Mouse (Mus musculus): Measurements from ENCODE around the gene Thy1. TPM values are rescaled to one million over a fixed set of nuclear protein-coding genes. Genes with fewer than 3 reads are reported as not detected.

The Thy1 gene
- total RNA-seq, 1 experiment: 10.2 TPM

GRCm38 (mm10) chr9:44017846-44018245 lies 25.3 kb upstream of the Thy1 start:
- H3K36me3 ChIP-seq (ENCODE audit: control insufficient read depth, insufficient read depth, low read length, poor library complexity, severe bottlenecking): no peaks in the 10 kb centered on the region
- no peak for TF ChIP-seq CHD2 (IDR thresholded peaks at IDR 0.05; ENCODE audit: low read depth, low read length)
- no peak for TF ChIP-seq MAFK (IDR thresholded peaks at IDR 0.05; ENCODE audit: insufficient read depth, low read depth, low read length)
- no peak for TF ChIP-seq HCFC1 (IDR thresholded peaks at IDR 0.05; ENCODE audit: borderline replicate concordance, insufficient read depth, low read length)
- no peak for TF ChIP-seq ZNF384 (IDR thresholded peaks at IDR 0.05; ENCODE audit: low read depth, low read length)
- no peak for TF ChIP-seq ZC3H11A (IDR thresholded peaks at IDR 0.05; ENCODE audit: borderline replicate concordance, low read depth, low read length)
- H3K4me1 ChIP-seq (ENCODE audit: control insufficient read depth in 2 of 2, insufficient read depth in 2 of 2, low read length in 2 of 2, poor library complexity in 1 of 2): peaks cover 0 to 2% of the 10 kb centered on the region in 2 experiments; a peak in 1 of 4 replicates
- no peak for DNase-seq (ENCODE audit: low read depth, low spot score)
- no peaks in the 10 kb centered on the region for H3K9me3 ChIP-seq (ENCODE audit: control insufficient read depth, insufficient read depth, low read depth, low read length)
- H3K9ac ChIP-seq (ENCODE audit: insufficient read depth, low read depth, low read length, poor library complexity, severe bottlenecking): no peak overlapping the region
- H3K4me3 ChIP-seq (ENCODE audit: insufficient read depth in 1 of 2, low read depth in 1 of 2, low read length in 2 of 2, poor library complexity in 1 of 2, severe bottlenecking in 1 of 2): no peak overlapping the region
- in situ Hi-C loops (cut with MboI; ENCODE audit: low sequenced_read_pairs in 2 of 2, unreplicated experiment in 2 of 2): no loop called here
- no peak overlapping the region for H3K27ac ChIP-seq (ENCODE audit: insufficient read depth, low read depth, low read length, poor library complexity, severe bottlenecking)

DNA sequence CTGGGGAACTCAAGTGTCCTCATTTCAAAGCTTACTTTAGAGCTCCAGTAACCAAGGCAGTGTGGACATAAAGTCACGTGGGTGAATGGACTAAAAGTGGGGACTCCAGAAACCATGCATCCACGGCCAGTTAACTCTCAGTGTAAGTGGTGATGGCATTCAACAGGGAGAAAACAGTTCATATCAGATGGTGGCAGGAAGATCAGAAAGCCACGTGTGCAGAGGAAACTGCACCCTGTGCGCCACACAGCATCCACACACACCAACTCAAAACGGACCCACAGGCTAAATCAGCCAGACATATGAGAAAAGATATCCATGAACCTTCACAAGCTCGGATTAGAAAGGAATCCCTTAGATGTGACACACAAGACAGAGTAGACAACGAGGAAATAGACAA lies 23.2 kb upstream of the Thy1 start:
- no peak overlapping the region for H3K4me3 ChIP-seq (ENCODE audit: insufficient read depth in 1 of 2, low read depth in 1 of 2, low read length in 2 of 2, poor library complexity in 1 of 2, severe bottlenecking in 1 of 2)
- no peaks in the 10 kb centered on the region for H3K4me1 ChIP-seq (ENCODE audit: control insufficient read depth in 2 of 2, insufficient read depth in 2 of 2, low read length in 2 of 2, poor library complexity in 1 of 2)
- no peaks in the 10 kb centered on the region for H3K9me3 ChIP-seq (ENCODE audit: control insufficient read depth, insufficient read depth, low read depth, low read length)
- H3K27ac ChIP-seq (ENCODE audit: insufficient read depth, low read depth, low read length, poor library complexity, severe bottlenecking): no peak overlapping the region
- DNase-seq (ENCODE audit: low read depth, low spot score): no peak
- no peak overlapping the region for H3K9ac ChIP-seq (ENCODE audit: insufficient read depth, low read depth, low read length, poor library complexity, severe bottlenecking)
- in situ Hi-C loops (cut with MboI; ENCODE audit: low sequenced_read_pairs in 2 of 2, unreplicated experiment in 2 of 2): no loop called here
- TF ChIP-seq ZNF384 (IDR thresholded peaks at IDR 0.05; ENCODE audit: low read depth, low read length) (no peak), MAFK (IDR thresholded peaks at IDR 0.05; ENCODE audit: insufficient read depth, low read depth, low read length) (no peak), HCFC1 (IDR thresholded peaks at IDR 0.05; ENCODE audit: borderline replicate concordance, insufficient read depth, low read length) (no peak), ZC3H11A (IDR thresholded peaks at IDR 0.05; ENCODE audit: borderline replicate concordance, low read depth, low read length) (no peak), CHD2 (IDR thresholded peaks at IDR 0.05; ENCODE audit: low read depth, low read length) (no peak)
- no peaks in the 10 kb centered on the region for H3K36me3 ChIP-seq (ENCODE audit: control insufficient read depth, insufficient read depth, low read length, poor library complexity, severe bottlenecking)

DNA sequence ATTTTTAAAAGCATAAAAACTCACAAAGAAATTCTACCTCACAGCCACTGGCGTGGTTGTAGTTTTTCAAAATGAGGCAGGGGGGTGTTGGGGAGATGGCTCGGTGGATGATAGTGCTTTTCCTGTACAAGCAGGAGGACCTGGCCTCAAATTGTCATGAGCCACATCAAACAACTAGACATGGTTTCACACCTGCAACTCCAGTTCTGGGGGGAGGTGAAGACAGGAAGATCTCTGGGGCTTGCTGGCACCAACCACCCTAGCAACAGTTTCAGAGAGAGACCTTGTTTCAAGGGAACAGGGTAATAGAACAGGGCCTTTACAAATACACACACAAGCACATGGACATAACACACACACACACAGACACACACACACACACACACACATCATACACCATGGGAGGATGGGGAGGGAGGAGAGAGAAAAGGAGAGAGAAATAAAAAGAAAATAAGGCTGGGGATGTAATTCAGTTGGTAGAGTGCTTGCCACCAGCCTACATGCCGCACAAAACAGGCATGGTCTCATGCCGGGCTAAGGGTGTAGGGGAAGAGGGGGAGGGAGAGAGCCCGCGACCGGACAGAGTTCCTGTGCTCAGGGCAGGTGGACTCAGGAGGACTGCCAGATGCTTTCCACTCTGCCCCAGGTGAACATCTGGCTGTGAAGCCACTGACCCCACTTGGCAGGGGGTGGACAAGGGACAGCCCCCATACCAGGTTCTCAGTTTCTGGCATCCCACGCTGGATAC lies 20.9 kb upstream of the Thy1 start:
- Histone ChIP-seq H3K27ac (ENCODE audit: insufficient read depth, low read depth, low read length, poor library complexity, severe bottlenecking) (no peak overlapping the region), H3K4me1 (ENCODE audit: control insufficient read depth in 2 of 2, insufficient read depth in 2 of 2, low read length in 2 of 2, poor library complexity in 1 of 2) (no peaks in the 10 kb centered on the region), H3K36me3 (ENCODE audit: control insufficient read depth, insufficient read depth, low read length, poor library complexity, severe bottlenecking) (no peaks in the 10 kb centered on the region), H3K9ac (ENCODE audit: insufficient read depth, low read depth, low read length, poor library complexity, severe bottlenecking) (no peak overlapping the region), H3K4me3 (ENCODE audit: insufficient read depth in 1 of 2, low read depth in 1 of 2, low read length in 2 of 2, poor library complexity in 1 of 2, severe bottlenecking in 1 of 2) (no peak overlapping the region), H3K9me3 (ENCODE audit: control insufficient read depth, insufficient read depth, low read depth, low read length) (no peaks in the 10 kb centered on the region)
- TF ChIP-seq ZNF384 (IDR thresholded peaks at IDR 0.05; ENCODE audit: low read depth, low read length) (no peak), ZC3H11A (IDR thresholded peaks at IDR 0.05; ENCODE audit: borderline replicate concordance, low read depth, low read length) (no peak), HCFC1 (IDR thresholded peaks at IDR 0.05; ENCODE audit: borderline replicate concordance, insufficient read depth, low read length) (no peak), MAFK (IDR thresholded peaks at IDR 0.05; ENCODE audit: insufficient read depth, low read depth, low read length) (no peak), CHD2 (IDR thresholded peaks at IDR 0.05; ENCODE audit: low read depth, low read length) (no peak)
- DNase-seq (ENCODE audit: low read depth, low spot score): no peak
- in situ Hi-C loops (cut with MboI; ENCODE audit: low sequenced_read_pairs in 2 of 2, unreplicated experiment in 2 of 2): no loop called here

DNA sequence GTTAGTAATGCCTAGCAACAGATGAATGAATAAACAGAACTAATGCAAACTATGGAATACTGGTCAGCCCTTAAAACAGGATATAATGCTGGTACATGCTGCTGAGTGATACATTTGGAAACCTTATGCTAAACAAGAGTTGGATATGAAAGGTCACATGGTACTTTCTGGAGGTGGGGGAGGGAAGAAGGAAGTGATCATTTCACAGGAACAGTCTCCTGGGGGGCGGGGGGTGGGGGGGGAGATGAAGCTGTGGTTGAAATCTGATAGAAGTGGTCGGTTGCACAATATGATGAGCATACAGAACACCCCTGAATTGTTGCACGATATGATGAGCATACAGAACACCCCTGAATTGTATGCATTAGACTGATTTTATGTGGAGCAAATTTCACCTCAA lies 19.1 kb upstream of the Thy1 start:
- no peak overlapping the region for H3K27ac ChIP-seq (ENCODE audit: insufficient read depth, low read depth, low read length, poor library complexity, severe bottlenecking)
- no peak overlapping the region for H3K9ac ChIP-seq (ENCODE audit: insufficient read depth, low read depth, low read length, poor library complexity, severe bottlenecking)
- in situ Hi-C loops (cut with MboI; ENCODE audit: low sequenced_read_pairs in 2 of 2, unreplicated experiment in 2 of 2): no loop called here
- TF ChIP-seq CHD2 (IDR thresholded peaks at IDR 0.05; ENCODE audit: low read depth, low read length) (no peak), ZC3H11A (IDR thresholded peaks at IDR 0.05; ENCODE audit: borderline replicate concordance, low read depth, low read length) (no peak), MAFK (IDR thresholded peaks at IDR 0.05; ENCODE audit: insufficient read depth, low read depth, low read length) (no peak), HCFC1 (IDR thresholded peaks at IDR 0.05; ENCODE audit: borderline replicate concordance, insufficient read depth, low read length) (no peak), ZNF384 (IDR thresholded peaks at IDR 0.05; ENCODE audit: low read depth, low read length) (no peak)
- no peaks in the 10 kb centered on the region for H3K9me3 ChIP-seq (ENCODE audit: control insufficient read depth, insufficient read depth, low read depth, low read length)
- no peaks in the 10 kb centered on the region for H3K4me1 ChIP-seq (ENCODE audit: control insufficient read depth in 2 of 2, insufficient read depth in 2 of 2, low read length in 2 of 2, poor library complexity in 1 of 2)
- H3K36me3 ChIP-seq (ENCODE audit: control insufficient read depth, insufficient read depth, low read length, poor library complexity, severe bottlenecking): no peaks in the 10 kb centered on the region
- no peak for DNase-seq (ENCODE audit: low read depth, low spot score)
- no peak overlapping the region for H3K4me3 ChIP-seq (ENCODE audit: insufficient read depth in 1 of 2, low read depth in 1 of 2, low read length in 2 of 2, poor library complexity in 1 of 2, severe bottlenecking in 1 of 2)

Data from ES-E14 (cell line).